Mouse (Mus musculus): ENCODE measurements at regions not wholly inside any gene's neighbourhood (a gene's known extent, or its start where the extent isn't known, plus 50 kb on each side); places are given as distances from the start of the nearest gene placed in this dataset.

- WGBS: 86% methylated on average over 8 of the region's 8 CpGs
- no peak overlapping the region for H3K4me3 ChIP-seq (replicated peaks)
Measured at GRCm38 (mm10) chr17:88369971-88370370, 70.5 kb upstream of the Foxn2 start.

GRCm38 (mm10) chr17:88370676-88371075 lies 69.8 kb upstream of the Foxn2 start:
- Histone ChIP-seq H3K4me1 (replicated peaks) (no peaks in the 10 kb centered on the region), H3K9me3 (no peaks in the 10 kb centered on the region), H3K27ac (no peak overlapping the region), H3K4me3 (replicated peaks) (no peak overlapping the region), H3K36me3 (no peaks in the 10 kb centered on the region), H3K27me3 (no peaks in the 10 kb centered on the region), H3K9ac (replicated peaks) (no peak overlapping the region), H3K4me2 (replicated peaks) (no peak overlapping the region)
- whole genome bisulfite sequencing: 77% methylated on average over 9 of the region's 9 CpGs
- ATAC-seq: 0 out of 2 replicates have a peak, but pooled peaks have one; percentile 27

More at GRCm38 (mm10) chr17:88369971-88370370, 70.5 kb upstream of the Foxn2 start:
- no peak for ATAC-seq
- Histone ChIP-seq H3K4me1 (replicated peaks) (no peaks in the 10 kb centered on the region), H3K27me3 (no peaks in the 10 kb centered on the region), H3K9ac (replicated peaks) (no peak overlapping the region), H3K36me3 (no peaks in the 10 kb centered on the region), H3K27ac (no peak overlapping the region), H3K4me2 (replicated peaks) (no peak overlapping the region), H3K9me3 (no peaks in the 10 kb centered on the region)

- 93% methylated on average over 5 of the region's 5 CpGs for WGBS
- no peaks in the 10 kb centered on the region for H3K9me3 ChIP-seq
- no peak overlapping the region for H3K27ac ChIP-seq
- no peak for ATAC-seq
- H3K4me2 ChIP-seq (replicated peaks): no peak overlapping the region
- no peak overlapping the region for H3K9ac ChIP-seq (replicated peaks)
- no peak overlapping the region for H3K4me3 ChIP-seq (replicated peaks)
- H3K27me3 ChIP-seq: 0 out of 2 replicates have a peak, but pooled peaks cover 2% of the 10 kb centered on the region
- H3K4me1 ChIP-seq (replicated peaks): no peaks in the 10 kb centered on the region
- no peaks in the 10 kb centered on the region for H3K36me3 ChIP-seq
Measured at GRCm38 (mm10) chr17:88378505-88378904, 62.0 kb upstream of the Foxn2 start.

- H3K9me3 ChIP-seq: no peaks in the 10 kb centered on the region
- H3K4me1 ChIP-seq (replicated peaks): no peaks in the 10 kb centered on the region
- H3K27me3 ChIP-seq: 0 out of 2 replicates have a peak, but pooled peaks cover 3% of the 10 kb centered on the region
- H3K4me3 ChIP-seq (replicated peaks): no peak overlapping the region
- H3K4me2 ChIP-seq (replicated peaks): no peak overlapping the region
- 93% methylated on average over 5 of the region's 5 CpGs for WGBS
- ATAC-seq: no peak
- no peaks in the 10 kb centered on the region for H3K36me3 ChIP-seq
- H3K27ac ChIP-seq: no peak overlapping the region
- H3K9ac ChIP-seq (replicated peaks): no peak overlapping the region
Measured at GRCm38 (mm10) chr17:88379389-88379788, 61.1 kb upstream of the Foxn2 start.

- Histone ChIP-seq H3K4me1 (replicated peaks) (no peaks in the 10 kb centered on the region), H3K9me3 (no peaks in the 10 kb centered on the region), H3K4me3 (replicated peaks) (no peak overlapping the region), H3K27me3 (0 out of 2 replicates have a peak, but pooled peaks cover 3% of the 10 kb centered on the region), H3K36me3 (no peaks in the 10 kb centered on the region), H3K9ac (replicated peaks) (no peak overlapping the region), H3K4me2 (replicated peaks) (no peak overlapping the region), H3K27ac (no peak overlapping the region)
- WGBS: 64% methylated on average over 9 of the region's 9 CpGs
- no peak for ATAC-seq
Measured at GRCm38 (mm10) chr17:88381106-88381505, 59.4 kb upstream of the Foxn2 start.

GRCm38 (mm10) chr17:88383447-88383846 lies 57.1 kb upstream of the Foxn2 start:
- Histone ChIP-seq H3K4me2 (replicated peaks) (no peak overlapping the region), H3K9me3 (no peaks in the 10 kb centered on the region), H3K27me3 (peaks cover 6% of the 10 kb centered on the region; the same call in 1 of the 2 replicates), H3K4me3 (replicated peaks) (no peak overlapping the region), H3K4me1 (replicated peaks) (no peaks in the 10 kb centered on the region), H3K36me3 (no peaks in the 10 kb centered on the region), H3K9ac (replicated peaks) (no peak overlapping the region), H3K27ac (no peak overlapping the region)
- ATAC-seq: no peak
- WGBS: 83% methylated on average over 4 of the region's 4 CpGs

- H3K9ac ChIP-seq (replicated peaks): no peak overlapping the region
- no peak overlapping the region for H3K4me2 ChIP-seq (replicated peaks)
- ATAC-seq: peak; percentile 79
- H3K27ac ChIP-seq: no peak overlapping the region
- H3K4me1 ChIP-seq (replicated peaks): no peaks in the 10 kb centered on the region
- peaks cover 4% of the 10 kb centered on the region; the same call in 1 of the 2 replicates for H3K27me3 ChIP-seq
- no peaks in the 10 kb centered on the region for H3K36me3 ChIP-seq
- 41% methylated on average over 15 of the region's 15 CpGs for WGBS
- H3K9me3 ChIP-seq: no peaks in the 10 kb centered on the region
- H3K4me3 ChIP-seq (replicated peaks): no peak overlapping the region
Measured at GRCm38 (mm10) chr17:88388441-88388951, 52.0 kb upstream of the Foxn2 start.

- Histone ChIP-seq H3K9ac (replicated peaks) (no peak overlapping the region), H3K27me3 (peaks cover 3% of the 10 kb centered on the region; the same call in 1 of the 2 replicates), H3K4me3 (replicated peaks) (no peak overlapping the region), H3K36me3 (no peaks in the 10 kb centered on the region), H3K27ac (no peak overlapping the region), H3K9me3 (no peaks in the 10 kb centered on the region), H3K4me2 (replicated peaks) (no peak overlapping the region), H3K4me1 (replicated peaks) (no peaks in the 10 kb centered on the region)
- ATAC-seq: no peak
- WGBS: 78% methylated on average over 14 of the region's 14 CpGs
Measured at GRCm38 (mm10) chr17:88389668-88390461, 50.6 kb upstream of the Foxn2 start.
